Mouse (Mus musculus) embryonic facial prominence, embryonic 11.5 days (tissue): Measurements from ENCODE around the gene Nacc1. TPM values are rescaled to one million over a fixed set of nuclear protein-coding genes. Genes with fewer than 3 reads are reported as not detected.

Experiments used
- ATAC-seq: fragments of 200-750 bp; cut with Nextera tagmentation; replicated peaks from 2 replicates; pipeline ENCODE4 v1.8.0; 2017; ENCODE audit warnings: low read depth; ENCODE audit not compliant: insufficient number of reproducible peaks, low FRiP score, low TSS enrichment
- DNase-seq: peaks from one replicate; pipeline ENCODE4 v3.0.0-alpha.2; 2015; ENCODE audit warnings: low spot score
- H3K27ac ChIP-seq: fragments of 300-500 bp; sonication (generic); replicated peaks from 2 replicates; pipeline ENCODE4 v1.5.1; 2014; ENCODE audit warnings: mild to moderate bottlenecking, low read depth, low read length, control low read depth
- H3K27me3 ChIP-seq: fragments of 300-500 bp; sonication (generic); 2 replicates; pipeline ENCODE4 v1.6.1; 2014; ENCODE audit warnings: mild to moderate bottlenecking, low read length, moderate library complexity, mixed read lengths; ENCODE audit not compliant: control insufficient read depth, insufficient read depth
- H3K36me3 ChIP-seq: fragments of 300-500 bp; sonication (generic); replicated peaks from 2 replicates; pipeline ENCODE4 v1.6.1; 2014; ENCODE audit warnings: low read depth, mild to moderate bottlenecking, low read length, moderate library complexity, mixed read lengths; ENCODE audit not compliant: control insufficient read depth, insufficient read depth
- H3K4me1 ChIP-seq: fragments of 300-500 bp; sonication (generic); 2 replicates; pipeline ENCODE4 v1.6.1; 2014; ENCODE audit warnings: low read length, mixed read lengths; ENCODE audit not compliant: control insufficient read depth, insufficient read depth
- H3K4me2 ChIP-seq: fragments of 300-500 bp; sonication (generic); 2 replicates; pipeline ENCODE4 v1.6.1; 2014; ENCODE audit warnings: low read depth, mild to moderate bottlenecking, control low read depth, low read length, moderate library complexity
- H3K4me3 ChIP-seq: fragments of 300-500 bp; sonication (generic); 2 replicates; pipeline ENCODE4 v1.5.1; 2014; ENCODE audit warnings: low read depth, low read length, control low read depth
- H3K9ac ChIP-seq: fragments of 300-500 bp; sonication (generic); replicated peaks from 2 replicates; pipeline ENCODE4 v1.6.1; 2014; ENCODE audit warnings: mild to moderate bottlenecking, control low read depth, low read length
- H3K9me3 ChIP-seq: fragments of 300-500 bp; sonication (generic); replicated peaks from 2 replicates; pipeline ENCODE4 v1.6.1; 2016; ENCODE audit warnings: mild to moderate bottlenecking, low read length, inconsistent platforms, mixed read lengths; ENCODE audit not compliant: control insufficient read depth
- WGBS: fragments of 180-500 bp; shearing (Covaris S2); extraction: QIAGEN DNeasy Blood & Tissue Kit; methylation state at CpG from one replicate; pipeline ENCODE4 v1.1.7; 2014; 5-methylcytosine and 5-hydroxymethylcytosine counted together
- polyA plus RNA-seq: library from polyadenylated mRNA; unstranded; fragments of >200 nt; fragmentation: Nextera tagmentation; extraction: Ambion mirVana; gene quantifications from 2 replicates; pipeline ENCODE4 v1.2.1, GENCODE M21; 2014

Nacc1 gene
- polyA plus RNA-seq, 1 experiment from 2014 or later, result 21.0 TPM

DNA sequence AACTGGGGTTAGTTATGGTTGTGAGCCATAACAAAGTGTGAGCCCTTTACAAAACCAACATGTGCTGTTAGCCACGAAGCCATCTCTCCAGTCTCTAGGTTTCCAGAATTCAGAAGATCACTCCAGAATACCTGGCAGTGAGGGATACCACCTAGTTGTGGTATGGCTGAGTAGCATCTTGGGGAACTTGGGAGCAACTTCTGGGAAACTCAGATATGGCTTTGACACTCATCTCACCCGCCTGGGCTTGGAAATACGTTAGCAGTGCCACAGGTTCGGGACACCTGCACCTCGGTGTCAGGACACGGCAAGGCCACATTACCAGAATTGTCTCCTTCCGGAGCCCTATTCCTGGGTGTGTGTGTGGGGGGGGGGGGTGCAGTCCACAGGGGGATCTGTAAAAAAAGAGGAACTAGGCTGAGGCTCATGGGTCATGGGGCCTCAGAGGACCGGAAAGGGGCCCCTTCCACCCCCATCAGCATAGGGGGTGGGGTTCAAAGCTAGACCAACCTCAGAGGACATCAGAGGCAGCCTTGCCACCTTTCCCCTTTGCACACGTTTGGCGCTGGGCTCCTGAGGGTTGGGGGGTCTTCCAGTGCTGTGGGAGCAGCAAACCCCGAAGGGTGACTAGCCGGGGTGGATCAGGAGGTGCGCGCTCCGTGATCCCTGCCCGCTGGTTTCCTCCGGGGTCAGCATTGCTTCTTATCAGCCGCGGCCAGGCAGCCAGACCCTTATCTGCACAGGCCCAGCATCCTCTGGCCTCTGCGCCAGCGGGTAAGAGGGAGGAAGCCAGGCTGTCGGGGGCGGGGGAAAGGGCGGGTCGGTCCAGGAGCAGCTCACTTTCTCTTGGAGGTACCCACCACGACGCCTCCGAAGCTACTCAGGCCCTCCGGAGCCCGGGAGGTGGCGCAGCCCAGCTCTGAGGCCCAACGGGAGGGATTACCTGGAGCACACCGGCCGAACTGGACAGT, 13.6 kb upstream of the Nacc1 start, which contains the start of gene Lyl1:
Gene Lyl1 (plus strand): TSS at position 517 of the 971 bp plus-strand sequence.
- H3K4me1 ChIP-seq, result peaks cover 5% of the 10 kb centered on the region
- ATAC-seq (no peak; the same call in 1 of the 2 replicates), DNase-seq (peak; percentile 53)
- H3K36me3 ChIP-seq, result no peaks in the 10 kb centered on the region; the same call in 1 of the 2 replicates
- H3K4me2 ChIP-seq, result peak within 1 kb of the TSS; percentile 4; the same call in 1 of the 2 replicates
- H3K27me3 ChIP-seq, result peaks cover 45% of the 10 kb centered on the region
- WGBS, result 8% methylated on average over 34 of the region's 34 CpGs
- H3K9me3 ChIP-seq, result no peaks in the 10 kb centered on the region
- no peak within 1 kb of the TSS; the same call in 1 of the 2 replicates for H3K27ac ChIP-seq
- H3K9ac ChIP-seq, result peak within 1 kb of the TSS; percentile 44
- H3K4me3 ChIP-seq, result peak within 1 kb of the TSS; percentile 23

DNA sequence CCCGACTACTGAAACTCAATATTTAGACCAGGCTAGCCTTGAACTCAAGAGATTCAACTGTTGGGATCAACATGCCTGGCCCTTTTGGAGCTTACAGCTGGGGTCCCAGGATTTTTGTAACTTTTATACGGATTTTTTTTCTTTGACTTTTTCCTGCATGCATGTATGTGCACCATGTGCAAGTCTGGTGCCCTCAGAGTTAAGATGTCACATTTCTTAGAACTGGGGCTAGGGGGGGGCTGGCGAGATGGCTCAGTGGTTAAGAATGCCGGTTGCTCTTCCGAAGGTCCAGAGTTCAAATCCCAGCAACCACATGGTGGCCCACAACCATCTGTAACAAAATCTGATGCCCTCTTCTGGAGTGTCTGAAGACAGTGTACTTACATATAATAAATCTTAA, 12.9 kb upstream of the Nacc1 start:
- Histone ChIP-seq H3K27me3 (peaks cover 43% of the 10 kb centered on the region), H3K27ac (no peak overlapping the region), H3K36me3 (no peaks in the 10 kb centered on the region; the same call in 1 of the 2 replicates), H3K4me3 (no peak overlapping the region), H3K9ac (no peak overlapping the region), H3K9me3 (no peaks in the 10 kb centered on the region), H3K4me2 (no peak overlapping the region), H3K4me1 (peaks cover 5% of the 10 kb centered on the region)
- 76% methylated on average over 5 of the region's 5 CpGs for WGBS
- ATAC-seq, result no peak
- no peak for DNase-seq

DNA sequence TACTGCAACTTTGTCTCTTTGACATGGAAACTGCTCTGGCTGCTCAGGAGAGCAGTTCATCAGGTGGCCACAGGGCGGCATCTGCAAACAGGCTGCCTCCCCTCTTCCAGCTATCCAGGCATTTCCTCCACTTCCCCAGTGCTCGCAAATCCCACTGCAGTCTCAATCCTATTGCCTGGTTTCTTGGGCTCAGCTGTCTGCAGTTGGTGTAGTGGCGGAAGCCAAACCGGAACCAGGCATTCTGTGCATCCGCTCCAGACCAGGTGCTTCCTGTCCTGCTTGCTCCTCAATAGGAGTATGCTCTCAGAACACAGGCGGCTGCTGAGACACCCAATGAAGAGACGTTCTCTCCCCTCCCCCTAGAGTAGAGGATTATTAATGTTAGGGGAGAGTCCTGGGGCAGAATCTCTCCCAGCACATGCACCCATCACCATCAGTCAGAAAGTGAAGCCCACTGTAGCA, 12.2 kb upstream of the Nacc1 start:
- no peak for ATAC-seq
- WGBS, result 66% methylated on average over 7 of the region's 7 CpGs
- H3K9ac ChIP-seq, result no peak overlapping the region
- H3K27ac ChIP-seq, result no peak overlapping the region
- peak; percentile 60 for DNase-seq
- peaks cover 5% of the 10 kb centered on the region for H3K4me1 ChIP-seq
- H3K27me3 ChIP-seq, result peaks cover 38% of the 10 kb centered on the region
- H3K36me3 ChIP-seq, result no peaks in the 10 kb centered on the region; the same call in 1 of the 2 replicates
- H3K4me3 ChIP-seq, result no peak overlapping the region
- no peaks in the 10 kb centered on the region for H3K9me3 ChIP-seq
- H3K4me2 ChIP-seq, result no peak overlapping the region

DNA sequence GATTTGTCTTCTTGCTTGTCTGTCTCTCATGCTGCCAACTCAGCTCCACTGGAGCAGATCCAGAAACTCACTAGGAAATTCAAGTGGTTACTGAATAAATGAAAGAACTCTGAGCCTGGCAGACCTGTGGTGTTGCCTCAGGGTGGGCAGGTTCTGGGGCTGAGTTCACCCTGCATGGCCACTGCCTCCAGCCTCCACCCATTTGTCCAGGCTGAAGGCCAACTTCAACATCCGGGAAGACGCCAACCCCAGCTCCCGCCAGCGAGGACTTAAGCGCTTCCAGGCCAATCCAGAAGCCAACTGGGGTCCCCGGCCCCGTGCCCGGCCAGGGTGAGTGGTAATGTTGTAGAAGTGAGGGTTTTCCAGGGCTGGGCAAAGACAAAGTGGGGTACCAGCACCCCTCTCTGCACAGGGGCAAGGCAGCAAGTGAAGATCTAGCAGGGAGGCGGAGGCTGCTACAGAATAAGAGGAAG, 11.3 kb upstream of the Nacc1 start:
- DNase-seq, result no peak
- Histone ChIP-seq H3K9ac (no peak overlapping the region), H3K4me3 (no peak overlapping the region), H3K4me2 (no peak overlapping the region), H3K27ac (no peak overlapping the region), H3K9me3 (no peaks in the 10 kb centered on the region), H3K4me1 (peaks cover 2% of the 10 kb centered on the region; the same call in 1 of the 2 replicates), H3K27me3 (peaks cover 28% of the 10 kb centered on the region), H3K36me3 (no peaks in the 10 kb centered on the region; the same call in 1 of the 2 replicates)
- 90% methylated on average over 9 of the region's 9 CpGs for WGBS
- ATAC-seq, result no peak

DNA sequence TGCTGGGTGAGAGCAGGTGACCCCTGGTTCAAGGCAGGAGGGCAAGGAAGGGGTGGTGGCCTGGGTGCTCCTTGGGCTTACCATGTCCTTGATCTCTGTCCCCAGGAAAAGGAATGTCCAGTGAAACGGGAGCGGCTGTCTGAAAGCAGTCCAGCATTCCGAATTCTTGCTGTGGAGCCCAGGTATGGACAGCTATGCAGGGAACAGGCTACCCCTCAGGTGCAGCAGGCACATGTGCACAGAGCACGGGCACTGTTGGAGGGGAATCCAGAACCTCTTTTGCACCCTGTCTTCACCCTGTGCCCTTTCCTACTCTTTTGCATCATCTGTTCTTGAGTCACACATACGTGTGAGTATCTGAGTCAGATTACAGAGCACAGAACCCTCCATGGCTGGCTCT, 10.6 kb upstream of the Nacc1 start:
- 87% methylated on average over 5 of the region's 5 CpGs for WGBS
- peaks cover 2% of the 10 kb centered on the region; the same call in 1 of the 2 replicates for H3K4me1 ChIP-seq
- no peak overlapping the region for H3K9ac ChIP-seq
- ATAC-seq, result no peak
- peaks cover 22% of the 10 kb centered on the region for H3K27me3 ChIP-seq
- H3K4me3 ChIP-seq, result no peak overlapping the region
- no peaks in the 10 kb centered on the region for H3K9me3 ChIP-seq
- H3K4me2 ChIP-seq, result no peak overlapping the region
- DNase-seq, result no peak
- H3K36me3 ChIP-seq, result no peaks in the 10 kb centered on the region; the same call in 1 of the 2 replicates
- no peak overlapping the region for H3K27ac ChIP-seq

DNA sequence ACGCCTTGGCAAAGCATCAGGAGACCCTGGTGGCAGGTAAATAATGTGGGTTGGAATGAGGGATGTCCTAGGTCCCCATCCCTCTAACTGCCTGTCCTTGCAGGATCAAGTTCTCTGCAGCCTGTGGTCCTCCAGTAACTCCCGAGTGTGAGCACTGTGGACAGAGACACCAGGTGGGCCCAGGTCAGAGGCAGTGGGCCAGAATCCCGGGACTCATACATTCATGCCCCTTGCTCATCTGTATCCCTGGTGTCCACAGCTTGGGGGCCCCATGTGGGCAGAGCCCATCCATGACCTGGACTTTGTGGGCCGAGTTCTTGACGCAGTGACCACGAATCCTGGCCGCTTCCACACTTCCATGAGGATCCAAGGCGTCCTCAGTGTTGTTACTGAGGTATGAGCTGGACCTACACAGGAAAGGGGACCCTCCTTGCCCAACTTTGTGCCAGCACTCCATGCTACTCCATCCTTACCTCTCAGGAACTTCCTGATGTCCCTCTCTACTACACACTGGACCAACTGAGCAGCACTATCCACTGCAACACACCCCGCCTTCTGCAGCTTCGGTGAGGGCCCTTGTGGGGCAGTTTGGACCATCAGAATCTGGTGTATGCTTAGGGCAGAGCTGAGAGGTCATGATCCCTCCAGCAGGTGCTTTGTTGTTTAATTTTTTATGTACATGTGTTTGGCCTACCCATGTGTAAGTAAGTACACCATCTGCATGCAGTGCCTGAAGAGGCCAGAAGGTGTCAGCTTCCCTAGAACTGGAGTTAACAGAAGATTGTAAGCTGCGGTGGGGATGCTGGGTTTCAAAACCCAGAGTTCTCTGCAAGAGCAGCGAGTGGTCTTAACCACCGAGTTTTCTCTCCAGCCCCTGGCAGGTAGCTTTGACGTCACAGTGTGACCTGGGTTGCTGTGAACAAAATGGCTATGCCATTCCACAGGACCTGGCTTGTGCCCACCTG, 9.8 kb upstream of the Nacc1 start:
- Histone ChIP-seq H3K4me1 (peaks cover 2% of the 10 kb centered on the region; the same call in 1 of the 2 replicates), H3K27me3 (peaks cover 13% of the 10 kb centered on the region), H3K9ac (no peak overlapping the region), H3K27ac (no peak overlapping the region), H3K9me3 (no peaks in the 10 kb centered on the region), H3K4me2 (no peak overlapping the region), H3K4me3 (no peak overlapping the region), H3K36me3 (no peaks in the 10 kb centered on the region; the same call in 1 of the 2 replicates)
- DNase-seq (peak; percentile 63), ATAC-seq (no peak)
- WGBS, result 89% methylated on average over 14 of the region's 14 CpGs

DNA sequence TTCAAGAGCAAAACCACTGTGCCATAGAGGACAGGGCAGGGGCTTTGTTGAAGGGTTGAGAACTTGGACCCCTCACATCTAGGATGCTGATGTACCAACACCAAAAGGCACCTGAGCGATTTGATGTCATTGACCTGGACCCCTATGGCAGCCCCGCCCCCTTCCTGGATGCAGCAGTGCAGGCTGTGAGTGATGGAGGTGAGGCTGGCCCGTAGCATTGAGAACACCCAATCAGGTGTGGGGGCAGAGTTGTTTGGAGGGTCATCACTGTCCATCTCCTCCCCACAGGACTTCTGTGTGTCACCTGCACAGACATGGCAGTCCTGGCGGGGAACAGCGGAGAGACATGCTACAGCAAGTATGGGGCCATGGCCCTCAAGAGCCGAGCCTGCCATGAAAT, 7.5 kb upstream of the Nacc1 start:
- no peak for DNase-seq
- Histone ChIP-seq H3K36me3 (no peaks in the 10 kb centered on the region; the same call in 1 of the 2 replicates), H3K4me3 (no peak overlapping the region), H3K4me1 (no peaks in the 10 kb centered on the region; the same call in 1 of the 2 replicates), H3K27ac (no peak overlapping the region), H3K27me3 (no peaks in the 10 kb centered on the region), H3K9ac (no peak overlapping the region), H3K9me3 (no peaks in the 10 kb centered on the region), H3K4me2 (no peak overlapping the region)
- 95% methylated on average over 6 of the region's 6 CpGs for WGBS
- ATAC-seq, result no peak
